Mouse (Mus musculus): ENCODE measurements around the gene Atrnl1. TPM values are rescaled to one million over a fixed set of nuclear protein-coding genes. Genes with fewer than 3 reads are reported as not detected.

Atrnl1 gene
- polyA plus RNA-seq, 1 experiment from 2014 or later: 6.9 TPM

DNA sequence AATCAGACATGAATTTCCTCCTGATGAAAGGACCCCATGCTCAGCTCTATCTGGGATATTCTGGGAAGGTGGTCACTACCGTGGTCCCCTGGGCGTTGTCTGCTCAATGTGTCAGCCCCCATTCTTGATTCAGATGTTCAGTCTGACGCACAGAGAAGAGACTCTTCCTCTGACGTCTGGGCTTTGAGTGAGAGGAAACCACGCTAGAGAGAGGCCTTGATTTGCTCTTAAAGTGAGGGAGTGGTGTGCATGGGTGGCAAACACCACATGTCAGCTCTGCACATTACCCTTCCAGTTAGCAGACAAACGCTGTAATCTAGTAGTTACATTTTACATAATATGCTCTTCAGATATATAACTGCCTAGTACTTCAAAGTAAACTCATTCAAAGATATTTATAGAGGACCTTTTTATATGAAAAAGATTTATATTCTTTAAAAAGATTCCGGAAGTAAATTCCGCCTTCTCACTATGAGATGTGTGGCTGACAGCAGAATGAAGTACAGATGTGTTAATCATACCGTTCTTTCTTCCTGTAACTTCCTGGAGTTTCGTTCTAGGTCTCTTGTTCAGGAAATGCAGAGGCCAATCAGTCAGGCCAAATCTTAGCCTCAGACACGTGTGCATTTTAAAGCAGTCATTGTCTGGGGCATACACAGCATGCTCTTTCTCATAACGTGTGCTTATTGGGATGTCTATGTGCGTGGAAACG, 192.1 kb downstream of the Atrnl1 start:
- 85% methylated on average over 14 of the region's 14 CpGs for WGBS
- no peaks in the 10 kb centered on the region for H3K36me3 ChIP-seq (ENCODE audit: control insufficient read depth, insufficient read depth, low read length)

DNA sequence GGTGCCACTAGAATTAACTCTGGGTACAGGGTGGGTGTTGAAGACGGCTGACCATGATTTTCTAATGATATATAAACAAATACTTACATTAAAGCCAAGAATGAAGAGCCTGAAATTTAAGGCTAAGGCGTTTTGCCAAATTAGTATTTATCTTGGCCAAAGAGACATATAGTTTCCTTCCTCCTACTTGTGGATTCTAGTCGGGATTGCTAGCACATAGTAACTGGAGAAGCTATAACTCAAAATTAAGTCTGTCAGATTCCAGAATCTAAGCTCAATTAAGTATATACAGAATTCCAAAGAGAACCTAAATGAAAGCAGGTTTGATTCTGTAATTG, 192.6 kb downstream of the Atrnl1 start:
- Histone ChIP-seq H3K4me1 (ENCODE audit: control insufficient read depth, insufficient read depth, low read length) (no peaks in the 10 kb centered on the region; the same call in 1 of the 2 replicates), H3K9ac (ENCODE audit: low read length) (no peak overlapping the region), H3K9me3 (replicated peaks; ENCODE audit: control insufficient read depth, low read length) (no peaks in the 10 kb centered on the region), H3K27ac (ENCODE audit: low read depth, low read length) (no peak overlapping the region), H3K36me3 (ENCODE audit: control insufficient read depth, insufficient read depth, low read length) (no peaks in the 10 kb centered on the region), H3K4me3 (ENCODE audit: low read depth, low read length) (no peak overlapping the region), H3K4me2 (ENCODE audit: low read length) (no peak overlapping the region), H3K27me3 (replicated peaks; ENCODE audit: control insufficient read depth, insufficient read depth, low read length) (no peaks in the 10 kb centered on the region)
- DNase-seq (ENCODE audit: low spot score) (no peak), ATAC-seq (no peak)
- WGBS: 86% methylated on average over 3 of the region's 3 CpGs

More for the DNA sequence above, 192.1 kb downstream of the Atrnl1 start:
- Histone ChIP-seq H3K9me3 (replicated peaks; ENCODE audit: control insufficient read depth, low read length) (no peaks in the 10 kb centered on the region), H3K4me1 (ENCODE audit: control insufficient read depth, insufficient read depth, low read length) (no peaks in the 10 kb centered on the region; the same call in 1 of the 2 replicates), H3K27me3 (replicated peaks; ENCODE audit: control insufficient read depth, insufficient read depth, low read length) (no peaks in the 10 kb centered on the region), H3K27ac (ENCODE audit: low read depth, low read length) (no peak overlapping the region), H3K9ac (ENCODE audit: low read length) (no peak overlapping the region), H3K4me2 (ENCODE audit: low read length) (no peak overlapping the region), H3K4me3 (ENCODE audit: low read depth, low read length) (no peak overlapping the region)
- no peak for DNase-seq (ENCODE audit: low spot score)
- ATAC-seq: no peak

GRCm38 (mm10) chr19:57808363-57808762, 197.5 kb downstream of the Atrnl1 start:
- no peak overlapping the region for H3K27ac ChIP-seq (ENCODE audit: low read depth, low read length)
- H3K4me2 ChIP-seq (ENCODE audit: low read length): no peak overlapping the region
- H3K36me3 ChIP-seq (ENCODE audit: control insufficient read depth, insufficient read depth, low read length): no peaks in the 10 kb centered on the region
- no peaks in the 10 kb centered on the region for H3K4me1 ChIP-seq (ENCODE audit: control insufficient read depth, insufficient read depth, low read length)
- no peaks in the 10 kb centered on the region for H3K9me3 ChIP-seq (replicated peaks; ENCODE audit: control insufficient read depth, low read length)
- no peak overlapping the region for H3K9ac ChIP-seq (ENCODE audit: low read length)
- DNase-seq (ENCODE audit: low spot score) (no peak), ATAC-seq (no peak)
- no peak overlapping the region for H3K4me3 ChIP-seq (ENCODE audit: low read depth, low read length)
- H3K27me3 ChIP-seq (replicated peaks; ENCODE audit: control insufficient read depth, insufficient read depth, low read length): no peaks in the 10 kb centered on the region
- 91% methylated on average over 2 of the region's 2 CpGs for WGBS

GRCm38 (mm10) chr19:57814291-57814690, 203.5 kb downstream of the Atrnl1 start:
- Histone ChIP-seq H3K4me3 (ENCODE audit: low read depth, low read length) (no peak overlapping the region), H3K36me3 (ENCODE audit: control insufficient read depth, insufficient read depth, low read length) (no peaks in the 10 kb centered on the region), H3K27me3 (replicated peaks; ENCODE audit: control insufficient read depth, insufficient read depth, low read length) (no peaks in the 10 kb centered on the region), H3K9ac (ENCODE audit: low read length) (no peak overlapping the region), H3K27ac (ENCODE audit: low read depth, low read length) (no peak overlapping the region), H3K9me3 (replicated peaks; ENCODE audit: control insufficient read depth, low read length) (no peaks in the 10 kb centered on the region), H3K4me1 (ENCODE audit: control insufficient read depth, insufficient read depth, low read length) (no peaks in the 10 kb centered on the region), H3K4me2 (ENCODE audit: low read length) (no peak overlapping the region)
- DNase-seq (ENCODE audit: low spot score) (no peak), ATAC-seq (no peak)
- WGBS: 82% methylated on average over 6 of the region's 6 CpGs

GRCm38 (mm10) chr19:57816221-57816996, 205.6 kb downstream of the Atrnl1 start:
- H3K4me1 ChIP-seq (ENCODE audit: control insufficient read depth, insufficient read depth, low read length): no peaks in the 10 kb centered on the region
- no peaks in the 10 kb centered on the region for H3K36me3 ChIP-seq (ENCODE audit: control insufficient read depth, insufficient read depth, low read length)
- H3K4me3 ChIP-seq (ENCODE audit: low read depth, low read length): no peak overlapping the region
- peak; percentile 83 for DNase-seq (ENCODE audit: low spot score)
- WGBS: 74% methylated on average over 17 of the region's 17 CpGs
- H3K4me2 ChIP-seq (ENCODE audit: low read length): no peak overlapping the region
- no peaks in the 10 kb centered on the region for H3K27me3 ChIP-seq (replicated peaks; ENCODE audit: control insufficient read depth, insufficient read depth, low read length)
- no peaks in the 10 kb centered on the region for H3K9me3 ChIP-seq (replicated peaks; ENCODE audit: control insufficient read depth, low read length)
- peak; percentile 66 for ATAC-seq
- no peak overlapping the region for H3K27ac ChIP-seq (ENCODE audit: low read depth, low read length)
- H3K9ac ChIP-seq (ENCODE audit: low read length): no peak overlapping the region

DNA sequence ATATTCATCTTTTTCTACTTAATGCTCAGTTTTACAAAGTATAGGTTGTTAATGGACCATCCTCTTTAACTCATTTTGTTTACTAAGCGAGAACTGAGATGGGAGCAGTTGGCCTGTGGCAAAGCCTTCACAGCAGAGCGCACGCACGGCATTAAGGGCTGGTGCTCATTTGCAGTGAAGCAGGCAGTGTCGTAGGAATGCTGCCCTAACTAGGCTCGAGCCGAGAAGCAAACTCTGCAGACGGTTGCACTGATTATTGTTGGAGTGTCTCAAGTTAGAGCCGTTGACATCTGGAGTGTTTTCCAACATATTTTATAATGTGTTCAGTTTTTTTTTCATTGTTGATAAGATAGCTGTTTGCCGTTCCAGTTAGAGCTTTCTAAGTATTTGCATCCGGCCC, 206.9 kb downstream of the Atrnl1 start:
- H3K27me3 ChIP-seq (replicated peaks; ENCODE audit: control insufficient read depth, insufficient read depth, low read length): no peaks in the 10 kb centered on the region
- no peaks in the 10 kb centered on the region for H3K9me3 ChIP-seq (replicated peaks; ENCODE audit: control insufficient read depth, low read length)
- H3K36me3 ChIP-seq (ENCODE audit: control insufficient read depth, insufficient read depth, low read length): no peaks in the 10 kb centered on the region
- no peak overlapping the region for H3K4me2 ChIP-seq (ENCODE audit: low read length)
- H3K9ac ChIP-seq (ENCODE audit: low read length): no peak overlapping the region
- no peaks in the 10 kb centered on the region for H3K4me1 ChIP-seq (ENCODE audit: control insufficient read depth, insufficient read depth, low read length)
- DNase-seq (ENCODE audit: low spot score) (no peak), ATAC-seq (no peak)
- 48% methylated on average over 11 of the region's 11 CpGs for WGBS
- no peak overlapping the region for H3K27ac ChIP-seq (ENCODE audit: low read depth, low read length)
- H3K4me3 ChIP-seq (ENCODE audit: low read depth, low read length): no peak overlapping the region

GRCm38 (mm10) chr19:57823446-57823845, 212.6 kb downstream of the Atrnl1 start:
- no peak for DNase-seq (ENCODE audit: low spot score)
- Histone ChIP-seq H3K9ac (ENCODE audit: low read length) (no peak overlapping the region), H3K36me3 (ENCODE audit: control insufficient read depth, insufficient read depth, low read length) (no peaks in the 10 kb centered on the region), H3K4me3 (ENCODE audit: low read depth, low read length) (no peak overlapping the region), H3K4me2 (ENCODE audit: low read length) (no peak overlapping the region), H3K27ac (ENCODE audit: low read depth, low read length) (no peak overlapping the region), H3K4me1 (ENCODE audit: control insufficient read depth, insufficient read depth, low read length) (no peaks in the 10 kb centered on the region), H3K27me3 (replicated peaks; ENCODE audit: control insufficient read depth, insufficient read depth, low read length) (no peaks in the 10 kb centered on the region), H3K9me3 (replicated peaks; ENCODE audit: control insufficient read depth, low read length) (no peaks in the 10 kb centered on the region)
- 90% methylated on average over 4 of the region's 4 CpGs for WGBS
- ATAC-seq: no peak

- no peaks in the 10 kb centered on the region for H3K36me3 ChIP-seq (ENCODE audit: control insufficient read depth, insufficient read depth, low read length)
- WGBS: 93% methylated on average over 13 of the region's 13 CpGs
- no peak overlapping the region for H3K4me3 ChIP-seq (ENCODE audit: low read depth, low read length)
- no peaks in the 10 kb centered on the region for H3K4me1 ChIP-seq (ENCODE audit: control insufficient read depth, insufficient read depth, low read length)
- DNase-seq (ENCODE audit: low spot score) (no peak), ATAC-seq (no peak)
- H3K9ac ChIP-seq (ENCODE audit: low read length): no peak overlapping the region
- no peak overlapping the region for H3K27ac ChIP-seq (ENCODE audit: low read depth, low read length)
- H3K9me3 ChIP-seq (replicated peaks; ENCODE audit: control insufficient read depth, low read length): no peaks in the 10 kb centered on the region
- no peak overlapping the region for H3K4me2 ChIP-seq (ENCODE audit: low read length)
- H3K27me3 ChIP-seq (replicated peaks; ENCODE audit: control insufficient read depth, insufficient read depth, low read length): no peaks in the 10 kb centered on the region
These were observed 214.7 kb downstream of the Atrnl1 start for GRCm38 (mm10) chr19:57825271-57826207.

Measured in forebrain, embryonic 14.5 days (tissue).